Mouse (Mus musculus): Measurements from ENCODE around the gene Arsb.
A peak's percentile ranks its signal among the peaks of the same experiment; 100 is the strongest.

Arsb gene

DNA sequence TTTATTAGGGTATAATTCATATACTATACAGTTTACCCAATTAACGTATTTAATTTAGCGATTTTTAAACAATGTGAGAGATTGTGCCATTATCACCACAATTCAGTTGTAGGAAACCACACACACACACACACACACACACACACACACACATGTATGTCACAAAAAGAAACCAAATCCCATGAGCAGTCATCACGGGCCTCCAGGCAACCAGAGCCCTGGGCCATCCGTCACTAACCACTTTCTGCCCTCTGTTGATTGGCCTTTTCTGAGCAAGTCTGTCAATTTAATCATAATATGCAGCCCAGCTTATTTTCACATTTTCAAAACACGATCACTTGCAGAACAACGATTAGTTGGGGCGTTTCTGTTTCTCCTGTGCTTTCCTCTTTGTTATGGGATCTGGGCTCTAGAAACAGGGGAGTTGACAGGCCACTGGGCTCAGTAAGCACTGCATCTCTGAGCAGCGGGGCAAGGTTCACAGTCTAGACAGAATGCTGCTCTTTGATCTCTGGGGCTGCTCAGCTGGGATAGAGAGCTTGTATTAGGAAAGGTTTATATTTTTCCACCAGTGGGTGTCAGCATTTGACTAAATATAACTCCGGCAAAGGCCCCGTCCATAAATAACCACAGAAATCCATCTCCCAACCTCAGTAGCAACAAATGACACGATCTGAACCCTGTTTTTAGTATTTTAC is 21.7 kb downstream of the Arsb start:
- DNase-seq: peak; percentile 68

DNA sequence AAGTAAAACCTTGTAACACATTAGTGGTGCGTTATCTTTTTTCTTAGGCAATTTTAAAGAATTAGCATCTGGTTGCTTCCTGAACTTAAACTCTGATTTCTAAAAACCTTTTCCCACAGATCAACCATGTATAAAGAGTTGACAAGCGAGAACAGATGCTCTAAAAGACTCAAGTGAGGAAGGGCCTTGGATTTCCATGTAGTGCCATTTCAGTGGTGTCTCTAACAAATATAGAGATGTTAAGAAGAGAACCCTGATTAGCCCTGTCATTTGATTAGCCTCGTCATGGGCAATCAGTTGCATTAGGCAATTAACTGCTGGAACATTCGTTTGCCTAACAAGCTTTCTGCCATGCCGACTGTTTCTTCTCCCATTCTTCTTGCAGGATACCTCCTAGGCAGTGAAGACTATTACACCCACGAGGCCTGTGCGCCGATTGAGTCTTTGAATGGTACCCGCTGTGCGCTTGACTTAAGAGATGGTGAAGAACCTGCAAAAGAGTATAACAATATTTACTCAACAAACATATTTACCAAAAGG is 22.3 kb downstream of the Arsb start:
- no peak for DNase-seq

DNA sequence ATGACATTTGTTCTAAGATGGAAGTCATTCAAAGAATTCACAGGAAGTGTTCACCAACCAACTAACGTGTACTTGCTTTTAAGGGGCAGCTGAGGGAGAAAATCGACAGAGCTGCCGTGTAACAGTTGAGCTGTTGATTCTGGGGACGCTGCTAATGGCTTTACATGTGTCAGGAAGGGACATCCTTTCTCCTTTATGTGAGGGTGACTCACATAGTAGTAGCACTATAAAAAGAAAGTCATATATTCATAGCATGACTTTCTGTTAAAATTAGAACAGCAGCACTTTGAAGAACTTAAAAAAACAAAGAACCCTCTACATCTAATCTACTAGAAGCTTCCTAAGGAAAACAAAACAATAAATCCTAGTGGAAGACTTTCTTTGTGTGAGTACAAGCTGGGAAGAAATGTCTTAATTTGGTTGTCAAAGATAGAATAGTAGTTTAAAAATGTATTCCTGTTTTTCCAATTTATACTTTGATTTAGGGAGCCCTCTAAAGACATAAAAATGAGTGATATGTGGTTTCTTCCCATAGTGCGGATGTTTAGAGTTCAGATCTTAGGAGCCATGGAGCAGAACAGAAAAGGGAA is 25.7 kb downstream of the Arsb start:
- no peak for DNase-seq

DNA sequence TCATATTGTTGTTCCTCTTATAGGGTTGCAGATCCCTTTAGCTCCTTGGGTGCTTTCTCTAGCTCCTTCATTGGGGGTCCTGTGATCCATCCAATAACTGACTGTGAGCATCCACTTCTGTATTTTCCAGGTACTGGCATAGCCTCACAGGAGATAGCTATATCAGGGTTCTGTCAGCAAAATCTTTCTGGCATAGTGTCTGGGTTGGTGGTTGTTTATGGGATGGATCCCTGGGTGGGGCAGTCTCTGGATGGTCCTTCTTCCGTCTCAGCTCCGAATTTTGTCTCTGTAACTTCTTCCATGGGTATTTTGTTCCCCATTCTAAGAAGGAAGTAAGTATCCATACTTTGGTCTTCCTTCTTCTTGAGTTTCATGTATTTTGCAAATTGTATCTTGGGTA is 38.9 kb downstream of the Arsb start:
- DNase-seq: peak; percentile 6

DNA sequence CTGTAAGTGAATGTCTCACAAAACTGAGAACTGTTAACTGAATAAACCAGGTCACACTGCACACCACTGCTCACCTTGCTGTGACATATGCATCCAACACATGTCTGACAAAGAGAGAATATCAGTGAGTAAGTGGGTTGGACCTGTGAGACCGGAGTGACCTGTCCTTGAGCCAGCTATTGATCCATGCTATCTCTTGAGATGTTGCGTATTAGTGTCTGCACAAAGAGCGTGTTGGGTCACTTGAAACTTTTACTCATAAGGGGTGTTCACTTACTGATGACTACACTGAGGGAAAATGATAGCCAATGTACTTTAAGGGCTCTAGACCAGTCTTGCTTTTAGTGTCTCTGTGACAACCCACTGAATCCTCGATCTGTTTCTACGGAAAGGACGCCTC is 42.7 kb downstream of the Arsb start:
- no peak for DNase-seq

DNA sequence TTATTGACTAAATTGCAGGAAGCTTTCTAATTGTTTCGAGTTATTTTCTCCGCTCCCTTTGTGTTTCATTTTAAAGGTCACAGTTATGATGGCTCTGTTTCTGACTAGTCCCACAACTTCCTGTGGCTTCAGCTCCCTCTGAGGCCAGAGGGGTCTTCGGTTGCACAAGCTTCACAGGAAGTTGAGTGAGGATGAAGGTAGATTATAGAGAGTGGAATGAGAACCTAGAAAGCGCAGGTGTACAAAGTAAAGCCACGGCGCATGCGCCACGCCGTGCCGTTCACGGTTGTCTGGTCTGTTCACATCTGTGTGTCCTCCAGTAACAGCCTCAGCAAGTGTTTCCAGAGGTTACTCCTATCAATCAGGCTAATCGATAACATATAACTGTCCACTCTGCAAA is 43.2 kb downstream of the Arsb start:
- no peak for DNase-seq

DNA sequence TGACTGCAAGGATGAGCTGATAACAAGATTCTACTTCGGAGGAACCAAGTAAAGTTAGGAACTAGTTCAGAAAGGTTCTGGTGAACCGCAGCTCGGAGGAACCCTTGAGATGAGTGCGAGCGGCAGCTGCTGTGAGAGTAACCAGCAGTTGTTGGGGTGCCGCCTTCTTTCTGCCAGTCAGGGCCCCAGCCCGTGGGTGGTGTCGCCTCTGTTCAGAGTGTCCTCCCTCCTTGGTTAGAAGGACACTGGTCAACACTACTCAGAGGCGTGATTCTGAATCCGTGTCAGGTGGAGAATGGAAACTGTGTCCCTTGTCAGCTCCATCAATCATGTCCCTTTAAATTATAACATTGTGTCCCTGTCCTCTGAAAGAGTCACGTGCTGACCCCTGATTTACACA is 43.7 kb downstream of the Arsb start:
- no peak for DNase-seq

DNA sequence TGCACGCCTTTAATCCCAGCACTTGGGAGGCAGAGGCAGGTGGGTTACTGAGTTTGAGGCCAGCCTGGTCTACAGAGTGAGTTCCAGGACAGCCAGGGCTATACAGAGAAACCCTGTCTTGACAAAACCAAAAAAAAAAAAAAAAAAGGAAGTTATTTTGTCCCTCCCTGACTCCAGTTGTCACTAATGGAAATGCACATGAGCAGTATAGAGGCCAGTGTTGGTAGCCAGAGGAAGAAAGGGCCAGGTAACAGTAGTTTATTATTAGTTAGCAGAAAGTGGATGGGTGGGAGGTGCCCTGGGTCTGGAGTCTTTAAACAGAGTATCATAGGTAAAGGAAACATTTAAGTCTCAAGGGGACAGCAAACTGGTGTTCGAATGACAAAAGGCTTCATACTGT is 44.7 kb downstream of the Arsb start:
- no peak for DNase-seq

DNA sequence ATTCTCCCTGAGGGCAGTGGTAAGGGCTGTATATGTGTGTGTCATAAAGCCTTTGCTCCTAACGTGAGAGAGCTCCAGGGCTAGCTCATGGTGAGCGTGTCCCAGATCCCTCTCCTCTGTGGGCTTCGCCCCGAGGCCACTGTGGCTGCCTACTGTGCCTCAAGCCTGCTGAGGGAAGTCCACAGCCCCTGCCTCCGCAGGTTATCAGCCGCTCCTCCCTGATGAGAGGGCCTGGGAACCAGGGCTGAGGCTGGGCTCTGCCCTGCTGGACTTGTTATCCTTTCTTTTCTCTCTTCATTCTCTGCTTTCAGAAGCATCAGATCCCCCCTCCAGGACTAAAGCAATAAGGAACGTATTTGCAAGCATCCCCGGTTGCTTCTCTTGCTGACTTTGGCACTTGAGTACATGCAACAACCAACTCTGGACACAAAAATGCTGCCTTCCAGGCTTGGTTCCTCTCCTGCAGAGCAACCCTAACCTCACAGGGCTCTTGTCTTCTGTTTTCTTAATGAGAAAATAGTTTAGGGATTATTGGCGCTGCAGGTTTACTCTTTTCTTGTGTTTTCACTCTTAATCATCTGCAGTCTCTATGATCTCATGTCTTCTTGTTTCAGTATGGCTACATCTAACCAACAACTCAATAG is 45.4 kb downstream of the Arsb start:
- DNase-seq: no peak

DNA sequence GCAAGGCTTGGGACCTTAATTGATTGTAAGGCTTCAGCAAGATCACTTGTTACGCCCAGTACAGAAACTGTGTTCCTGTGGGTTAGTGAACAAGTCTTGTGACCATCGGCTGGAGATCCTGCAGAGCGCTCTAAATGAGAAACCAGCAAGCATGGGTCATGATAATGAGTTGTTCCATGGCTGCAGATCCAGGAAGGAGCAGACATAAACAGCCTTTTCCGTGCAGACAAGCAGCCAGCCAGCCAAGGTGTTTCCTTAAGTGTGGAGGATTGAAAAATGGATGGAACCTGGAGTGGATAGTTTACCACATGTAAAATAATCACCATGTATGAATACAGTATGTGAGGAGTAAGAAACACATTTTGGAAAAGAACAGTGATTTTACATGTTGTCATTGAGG is 48.7 kb downstream of the Arsb start:
- peak; percentile 15 for DNase-seq

DNA sequence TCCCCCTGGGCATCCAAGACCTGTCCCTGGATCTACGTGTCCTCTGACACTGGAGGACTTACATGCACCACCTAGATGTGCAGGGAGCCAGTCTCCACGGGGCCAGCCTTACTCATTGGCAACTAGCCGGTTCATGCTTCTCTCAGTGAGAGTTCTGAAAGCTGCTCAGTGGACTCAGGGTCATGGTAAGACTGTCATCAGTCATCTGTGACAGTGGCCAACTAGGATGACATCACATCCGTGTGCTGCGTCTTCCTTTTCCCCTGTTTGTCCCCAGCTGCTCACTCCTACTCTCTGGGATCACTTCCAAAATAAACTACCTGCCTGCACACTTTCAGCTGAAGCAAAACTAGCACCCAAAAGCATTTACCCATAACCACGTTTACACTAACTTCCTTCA is 50.6 kb downstream of the Arsb start:
- peak; percentile 15 for DNase-seq

DNA sequence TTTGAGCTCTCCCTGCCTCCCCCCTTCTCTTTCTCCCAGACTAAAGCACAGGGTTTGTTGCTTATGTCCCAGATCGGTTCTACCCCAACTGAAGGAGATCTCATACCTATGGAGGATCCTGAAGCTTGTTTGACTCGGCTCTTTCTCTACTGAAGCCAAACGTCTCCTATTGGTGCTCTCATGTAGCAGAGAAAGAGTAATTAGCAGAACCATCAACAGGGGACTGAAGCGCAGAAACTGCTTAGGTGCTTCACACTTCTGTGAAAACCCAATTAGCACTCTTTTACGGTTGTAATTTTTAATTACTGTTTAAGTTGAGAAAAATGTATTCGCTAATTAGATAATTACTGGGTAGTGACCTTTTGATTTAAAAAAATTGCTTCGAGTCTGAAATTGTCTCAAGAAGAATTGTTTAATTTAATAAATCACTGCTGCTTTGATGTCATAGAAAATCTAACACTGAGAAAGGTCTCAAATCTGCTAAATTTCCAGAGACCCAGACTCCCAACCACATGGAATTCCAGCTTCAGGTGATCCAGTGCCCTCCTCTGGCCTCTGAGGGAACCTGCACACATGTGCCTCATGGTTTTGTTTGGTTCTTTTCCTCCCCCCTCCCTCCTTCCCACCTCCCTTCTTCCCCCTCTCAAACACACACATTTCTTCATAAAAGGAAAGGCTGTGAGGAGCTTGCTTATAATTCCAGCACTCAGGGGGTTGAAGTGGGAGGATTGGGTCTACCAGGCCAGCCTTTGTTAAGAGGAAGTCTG is 54.5 kb downstream of the Arsb start:
- no peak for DNase-seq

DNA sequence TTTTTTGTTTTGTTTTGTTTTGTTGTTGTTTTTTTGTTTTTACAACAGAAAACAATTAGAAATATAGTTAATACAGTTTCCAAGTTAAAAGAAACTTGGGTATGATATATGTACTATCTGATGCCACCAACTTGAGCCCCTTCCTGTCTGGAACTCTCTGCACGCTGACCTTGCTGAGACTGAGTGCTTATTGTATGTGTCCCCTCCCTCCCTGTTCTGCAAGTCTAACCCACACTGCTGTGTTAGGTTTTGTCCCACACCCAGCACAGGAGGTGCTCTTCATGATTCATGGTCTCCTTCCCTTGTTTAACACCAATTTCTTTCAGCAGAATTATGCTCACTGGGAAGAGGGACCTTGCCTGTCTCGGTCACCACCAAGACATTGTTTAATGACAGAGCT is 56.3 kb downstream of the Arsb start:
- no peak for DNase-seq

DNA sequence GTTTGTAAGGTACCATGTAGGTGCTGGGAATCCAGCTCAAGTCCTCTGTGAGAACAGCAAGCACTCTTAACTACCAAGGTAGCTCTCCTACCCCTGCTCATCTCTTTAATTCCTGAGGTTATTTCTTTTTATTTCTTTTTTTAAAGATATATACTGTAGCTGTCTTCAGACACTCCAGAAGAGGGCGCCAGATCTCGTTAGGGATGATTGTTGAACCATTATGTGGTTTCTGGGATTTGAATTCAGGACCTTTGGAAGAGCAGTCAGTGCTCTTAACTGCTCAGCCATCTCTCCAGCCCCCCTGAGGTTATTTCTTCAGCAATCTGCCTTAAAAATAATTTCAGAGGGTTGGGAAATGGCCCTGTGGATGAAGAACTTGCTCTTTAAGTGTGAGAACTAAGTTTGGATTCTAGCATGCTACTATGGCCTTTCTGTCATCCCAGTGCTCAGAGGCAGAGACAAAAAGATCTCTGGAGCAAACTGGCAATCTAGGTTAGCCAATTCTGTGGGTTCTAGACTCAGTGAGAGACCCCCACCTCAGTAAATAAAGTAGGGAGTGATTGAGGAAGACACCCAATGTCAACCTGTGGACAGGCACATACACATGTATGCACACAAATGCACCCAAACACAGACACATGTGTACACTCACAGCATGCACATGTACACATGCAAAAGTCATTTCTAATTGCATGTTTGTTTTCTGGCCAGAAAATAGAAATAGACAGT is 58.3 kb downstream of the Arsb start:
- peak; percentile 22 for DNase-seq

DNA sequence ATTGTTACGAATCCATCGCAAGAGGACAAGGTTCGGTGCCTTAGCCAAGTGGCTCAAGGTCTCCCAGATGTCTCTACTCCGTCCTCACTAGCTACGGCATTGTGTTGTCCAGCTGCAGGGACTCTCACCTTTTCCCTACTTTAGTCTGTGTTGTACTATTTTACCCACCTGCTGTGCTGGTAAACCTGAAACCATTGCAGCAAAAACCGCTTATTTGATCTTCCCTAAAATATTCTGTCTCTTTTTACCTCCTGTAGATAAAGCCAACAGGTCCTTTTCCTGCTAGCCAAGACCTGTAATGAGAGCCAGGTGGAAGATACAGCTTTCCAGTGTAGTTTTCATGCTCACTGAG is 58.8 kb downstream of the Arsb start:
- DNase-seq: no peak

DNA sequence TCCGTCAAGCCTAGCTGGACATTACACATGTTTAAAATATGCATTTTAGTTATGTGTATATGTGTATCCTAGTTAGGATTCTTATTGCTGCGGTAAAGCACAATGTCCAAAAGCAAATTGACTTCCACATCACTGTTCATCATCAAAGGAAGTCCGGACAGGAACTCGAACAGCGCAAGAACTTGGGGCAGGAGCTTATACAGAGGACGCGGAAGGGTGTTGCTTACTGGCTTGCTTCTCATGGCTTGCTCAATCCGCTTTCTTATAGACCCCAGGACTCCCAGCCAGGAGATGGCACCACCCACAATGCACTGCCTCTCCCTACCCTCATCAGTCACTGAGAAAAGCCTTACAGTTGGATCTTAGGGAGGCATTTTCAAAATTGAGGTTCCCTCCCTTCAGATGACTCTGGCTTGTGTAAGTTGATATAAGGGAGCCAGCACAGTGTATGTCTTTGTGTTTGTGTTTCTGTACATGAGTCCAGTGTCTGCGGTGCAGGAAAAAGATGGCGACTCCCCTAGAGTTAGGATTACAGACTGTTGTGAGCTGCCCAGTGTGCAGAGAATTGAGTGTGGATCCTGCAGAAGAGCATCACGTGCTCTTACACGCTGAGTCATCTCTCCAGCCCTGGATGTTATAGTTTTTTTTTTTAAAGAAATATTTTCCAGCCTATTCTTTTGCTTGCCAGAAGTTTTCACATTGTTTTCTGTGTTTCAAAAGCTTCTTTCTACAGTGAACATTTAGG is 66.2 kb downstream of the Arsb start:
- DNase-seq: no peak

DNA sequence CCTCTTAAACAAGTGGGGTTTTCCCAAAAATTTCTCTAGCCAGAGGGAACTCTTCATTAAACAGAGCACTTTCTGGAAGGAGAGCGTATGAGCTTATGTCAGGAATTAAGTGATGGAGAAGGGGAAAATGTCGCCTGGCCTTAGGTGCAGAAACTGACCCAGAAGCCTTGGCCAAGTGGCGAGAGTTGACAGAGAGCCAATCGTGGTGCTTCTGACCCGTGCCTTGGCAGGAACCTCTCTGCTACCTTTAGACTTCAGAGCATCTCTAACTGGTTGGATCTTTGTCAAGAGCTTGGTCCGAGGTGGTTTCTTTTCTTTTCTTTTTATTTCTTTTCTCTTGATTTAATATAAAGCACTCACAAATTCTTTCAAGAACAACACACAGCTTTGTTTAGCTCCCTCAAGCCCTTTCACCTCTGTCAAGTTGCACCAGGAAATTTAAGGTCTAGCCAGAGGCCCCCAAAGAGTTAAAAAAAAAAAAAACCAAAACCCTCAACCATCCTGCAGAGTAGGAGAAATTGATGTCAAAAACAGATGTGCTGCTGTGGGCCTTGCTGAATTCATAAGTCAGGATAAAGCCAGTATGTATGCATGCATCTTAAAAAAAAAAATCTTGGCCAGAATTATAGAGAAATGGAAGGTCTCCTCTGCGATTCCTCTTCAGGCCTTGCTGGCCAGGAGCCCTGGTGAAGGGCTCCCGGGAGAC is 67.2 kb downstream of the Arsb start:
- no peak for DNase-seq

DNA sequence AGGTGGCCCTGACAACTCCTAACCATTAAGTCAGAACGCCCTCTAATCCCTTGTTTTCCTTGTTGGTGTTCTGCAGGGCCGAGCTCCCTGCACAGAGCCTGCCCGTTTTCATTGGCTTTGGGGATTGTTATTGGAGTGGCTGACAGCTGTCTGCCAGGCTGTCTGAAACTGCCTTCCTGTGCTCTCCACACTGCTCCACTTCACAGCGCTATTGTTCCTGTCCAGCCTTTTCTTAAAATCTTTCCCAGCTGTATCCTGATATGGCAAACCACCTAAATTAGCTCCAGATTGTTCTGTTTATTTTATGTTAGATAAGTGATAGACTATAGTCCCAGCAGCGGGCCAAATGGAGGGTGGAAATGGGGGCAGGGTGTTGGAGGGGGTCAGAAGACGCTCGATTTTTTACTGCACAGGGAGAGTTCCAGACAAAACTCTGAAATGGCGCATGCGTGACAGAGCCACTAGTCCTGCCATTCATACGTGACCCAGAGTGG is 67.8 kb downstream of the Arsb start:
- peak; percentile 29 for DNase-seq

DNA sequence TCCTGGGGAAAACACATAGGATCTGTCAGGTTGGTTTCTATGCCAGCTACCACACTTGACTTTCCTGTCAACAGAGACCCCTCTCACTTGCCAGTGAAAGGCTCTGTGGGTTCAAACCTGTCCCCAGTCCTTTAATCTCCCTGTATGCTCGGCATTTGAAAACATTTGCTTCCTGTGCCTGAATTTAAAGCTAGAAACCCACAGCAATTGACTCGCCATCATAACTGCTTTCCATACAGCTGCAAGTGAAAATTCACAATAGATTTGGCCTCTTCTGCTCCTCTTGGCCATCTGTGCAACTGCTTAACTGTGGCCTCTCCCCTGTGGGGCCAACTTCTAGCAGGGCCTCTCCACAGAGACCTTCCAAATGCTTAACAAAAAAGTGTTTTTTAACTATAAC is 68.3 kb downstream of the Arsb start:
- DNase-seq: no peak

DNA sequence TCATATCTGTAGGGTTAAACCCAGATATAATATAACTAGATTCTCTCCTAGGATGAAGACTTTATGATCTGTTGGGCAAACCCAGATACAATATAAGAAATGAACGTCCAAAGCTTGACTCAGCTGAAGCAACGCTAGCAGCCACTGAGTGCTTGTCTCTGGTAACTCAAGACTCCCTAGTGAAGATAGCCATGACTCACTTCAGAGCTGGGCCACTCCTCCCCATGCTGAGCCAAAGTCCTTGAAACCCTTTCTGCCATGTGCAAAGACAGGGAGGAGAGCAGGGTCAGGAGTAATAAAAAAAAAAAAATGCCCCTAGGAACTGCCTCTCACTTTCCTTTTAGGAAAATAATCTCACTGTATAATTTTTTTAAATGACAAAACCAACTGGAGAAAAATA is 68.7 kb downstream of the Arsb start:
- no peak for DNase-seq

DNA sequence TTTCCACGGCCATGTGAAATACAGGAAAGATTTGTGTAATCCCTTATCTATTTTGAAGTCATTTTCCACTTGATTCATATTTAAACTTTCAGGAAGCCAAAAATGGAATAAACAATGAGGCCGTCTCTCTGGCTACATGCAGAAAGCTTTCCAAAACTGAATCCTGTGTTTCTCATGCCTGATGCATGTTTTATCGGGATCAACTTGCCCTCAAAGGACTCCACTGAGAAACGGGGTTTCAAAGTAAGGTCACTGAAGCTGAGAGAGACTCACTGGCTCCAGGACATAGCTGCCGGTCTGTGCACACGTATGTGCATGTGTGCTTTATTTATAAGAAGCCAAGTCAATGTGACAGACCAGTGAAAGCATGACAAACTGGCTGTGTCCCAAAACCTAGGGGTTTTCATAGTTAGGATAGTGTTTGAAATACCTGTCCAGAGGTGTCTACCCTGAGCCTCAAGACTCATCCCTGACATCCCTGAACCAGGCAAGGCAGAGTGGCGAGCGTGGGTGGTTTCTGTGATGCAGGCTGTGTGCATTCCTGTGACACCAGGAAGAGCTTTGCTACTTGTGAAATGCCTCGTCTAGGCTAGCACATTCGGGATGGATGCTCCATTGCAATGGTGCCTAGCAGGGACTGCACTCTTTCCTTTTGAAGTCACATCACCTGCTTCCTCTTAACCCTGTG is 75.5 kb downstream of the Arsb start:
- DNase-seq: no peak

Measured in lung, postnatal 36 days (tissue).